Mouse (Mus musculus): ENCODE data around the gene B3gntl1.

DNA sequence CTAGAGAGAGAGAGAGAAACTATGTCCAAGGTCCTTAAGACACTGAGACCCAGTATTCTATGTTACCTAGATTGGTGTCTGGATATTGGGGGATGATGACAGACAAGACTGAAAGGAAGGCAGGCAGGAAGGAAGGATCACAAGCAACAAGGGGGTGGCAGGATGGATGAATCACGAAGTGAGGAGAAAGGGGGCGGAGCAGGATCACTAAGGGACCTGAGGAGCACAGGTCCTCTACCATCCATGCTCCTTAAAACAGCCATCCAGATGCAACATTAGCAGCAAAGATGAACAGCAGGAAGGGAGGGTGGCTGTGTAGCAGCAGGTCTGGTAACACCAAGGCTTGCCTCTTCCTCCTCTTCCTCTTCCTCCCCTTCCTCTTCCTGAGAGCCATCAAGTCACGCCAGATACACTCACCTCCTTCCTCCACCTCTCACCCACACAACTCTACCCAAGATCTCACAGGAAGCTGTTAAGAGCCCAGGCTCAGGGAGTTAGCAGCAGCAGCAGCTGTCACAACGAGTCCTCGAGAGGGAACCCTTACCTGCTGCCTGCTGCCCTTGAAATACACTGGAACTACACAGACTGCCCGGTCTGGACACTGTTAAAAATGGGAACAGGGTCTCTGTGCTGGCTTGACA is 17.7 kb downstream of the B3gntl1 start:
- TF ChIP-seq CTCF (IDR thresholded peaks at IDR 0.05) (no peak), POLR2A (IDR thresholded peaks at IDR 0.05; ENCODE audit: insufficient read depth, low read depth, low read length) (no peak)

Measured in heart, adult 2 months (tissue).